Mouse (Mus musculus): ENCODE data around the gene Dhx40. TPM values are rescaled to one million over a fixed set of nuclear protein-coding genes. Genes with fewer than 3 reads are reported as not detected.
"Not testable (repeated sequence)": the region's sequence is repeated elsewhere in the genome, so short reads cannot be mapped to it uniquely, and the experiment has no call there.

Gene Dhx40
- total and polyA plus RNA-seq, 2 experiments from 2014 or later: 18.3 to 28.0 TPM

DNA sequence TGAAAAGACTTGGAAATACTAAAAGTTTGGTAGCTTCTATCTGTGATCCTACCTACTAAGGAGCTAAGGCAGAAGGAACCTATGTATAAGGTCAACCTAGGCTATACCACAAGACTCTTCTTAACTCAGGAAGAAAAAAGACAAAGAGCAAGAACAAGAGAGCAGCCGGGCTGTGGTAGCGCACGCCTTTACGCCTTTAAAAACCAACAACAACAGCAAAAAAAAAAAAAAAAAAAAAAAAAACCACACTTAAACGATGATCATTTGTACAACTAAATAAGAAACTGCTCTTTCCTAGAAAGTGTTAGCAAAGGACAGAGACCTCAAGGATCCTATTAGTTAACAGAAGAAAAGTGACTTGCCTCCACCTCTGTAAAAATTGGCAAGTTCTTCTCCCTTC is 66.0 kb downstream of the Dhx40 start:
- H3K9ac ChIP-seq: no peak overlapping the region
- no peaks in the 10 kb centered on the region for H3K4me1 ChIP-seq (ENCODE audit: insufficient read depth)
- no peaks in the 10 kb centered on the region for H3K9me3 ChIP-seq (ENCODE audit: low read length)
- no peak overlapping the region for H3K27ac ChIP-seq (ENCODE audit: low read depth, low read length)
- ATAC-seq (no peak), DNase-seq (no peak)
- H3K27me3 ChIP-seq (ENCODE audit: insufficient read depth, low read length): no peaks in the 10 kb centered on the region
- 95% methylated on average over 5 of the region's 5 CpGs for WGBS
- TF ChIP-seq CTCF (IDR thresholded peaks at IDR 0.05; ENCODE audit: low read depth): no peak
- no peak overlapping the region for H3K4me2 ChIP-seq (ENCODE audit: low read depth)
- H3K4me3 ChIP-seq (ENCODE audit: low read depth, low read length): no peak overlapping the region
- no peaks in the 10 kb centered on the region for H3K36me3 ChIP-seq (ENCODE audit: insufficient read depth)

DNA sequence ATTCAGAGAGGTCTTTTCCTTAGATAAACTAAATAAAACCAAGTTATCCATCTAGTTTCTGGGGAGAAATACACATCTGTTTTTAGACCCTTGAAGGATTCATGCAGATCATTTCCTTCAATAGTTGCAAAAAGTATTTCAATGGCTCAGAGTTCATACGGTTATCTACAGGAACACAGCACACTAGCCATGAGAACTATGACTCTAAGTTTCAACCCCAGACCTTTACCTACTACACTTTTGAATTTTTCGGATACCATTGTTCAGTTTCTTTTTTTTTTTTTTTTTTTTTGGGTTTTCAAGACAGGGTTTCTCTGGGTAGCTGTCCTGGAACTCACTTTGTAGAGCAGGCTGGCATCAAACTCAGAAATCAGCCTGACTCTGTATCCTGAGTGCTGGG is 68.1 kb downstream of the Dhx40 start:
- DNase-seq (no peak), ATAC-seq (no peak)
- H3K27me3 ChIP-seq (ENCODE audit: insufficient read depth, low read length): no peaks in the 10 kb centered on the region
- H3K9ac ChIP-seq: no peak overlapping the region
- no peak for TF ChIP-seq CTCF (IDR thresholded peaks at IDR 0.05; ENCODE audit: low read depth)
- H3K36me3 ChIP-seq (ENCODE audit: insufficient read depth): no peaks in the 10 kb centered on the region
- 96% methylated on average over 2 of the region's 2 CpGs for WGBS
- no peak overlapping the region for H3K27ac ChIP-seq (ENCODE audit: low read depth, low read length)
- H3K4me1 ChIP-seq (ENCODE audit: insufficient read depth): no peaks in the 10 kb centered on the region
- no peaks in the 10 kb centered on the region for H3K9me3 ChIP-seq (ENCODE audit: low read length)
- no peak overlapping the region for H3K4me3 ChIP-seq (ENCODE audit: low read depth, low read length)
- no peak overlapping the region for H3K4me2 ChIP-seq (ENCODE audit: low read depth)

DNA sequence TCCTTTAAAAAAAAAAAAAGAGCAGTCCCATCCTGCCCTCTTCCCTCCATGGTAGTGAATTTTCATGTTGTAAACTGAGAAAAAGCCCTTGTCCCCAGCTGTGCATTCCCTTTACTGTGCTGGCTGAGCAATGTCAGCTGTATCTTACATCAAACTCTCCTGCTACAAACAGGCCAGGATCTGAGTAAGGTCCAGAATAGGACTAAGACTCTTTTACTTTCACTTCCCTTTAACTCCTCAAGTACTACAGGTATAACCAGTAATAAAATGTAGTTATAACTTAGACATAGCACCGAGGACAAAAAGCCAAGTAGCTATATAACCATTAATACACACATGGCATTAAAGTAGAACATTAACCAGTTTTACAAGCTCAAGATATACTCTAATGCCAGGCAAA is 68.6 kb downstream of the Dhx40 start:
- no peak for ATAC-seq
- H3K9me3 ChIP-seq (ENCODE audit: low read length): no peaks in the 10 kb centered on the region
- no peak overlapping the region for H3K27ac ChIP-seq (ENCODE audit: low read depth, low read length)
- no peak overlapping the region for H3K4me2 ChIP-seq (ENCODE audit: low read depth)
- H3K4me1 ChIP-seq (ENCODE audit: insufficient read depth): no peaks in the 10 kb centered on the region
- H3K4me3 ChIP-seq (ENCODE audit: low read depth, low read length): no peak overlapping the region
- 94% methylated on average over 1 of the region's 1 CpGs for WGBS
- TF ChIP-seq CTCF (IDR thresholded peaks at IDR 0.05; ENCODE audit: low read depth): no peak
- H3K27me3 ChIP-seq (ENCODE audit: insufficient read depth, low read length): no peaks in the 10 kb centered on the region
- DNase-seq: no peak
- H3K9ac ChIP-seq: no peak overlapping the region
- no peaks in the 10 kb centered on the region for H3K36me3 ChIP-seq (ENCODE audit: insufficient read depth)

DNA sequence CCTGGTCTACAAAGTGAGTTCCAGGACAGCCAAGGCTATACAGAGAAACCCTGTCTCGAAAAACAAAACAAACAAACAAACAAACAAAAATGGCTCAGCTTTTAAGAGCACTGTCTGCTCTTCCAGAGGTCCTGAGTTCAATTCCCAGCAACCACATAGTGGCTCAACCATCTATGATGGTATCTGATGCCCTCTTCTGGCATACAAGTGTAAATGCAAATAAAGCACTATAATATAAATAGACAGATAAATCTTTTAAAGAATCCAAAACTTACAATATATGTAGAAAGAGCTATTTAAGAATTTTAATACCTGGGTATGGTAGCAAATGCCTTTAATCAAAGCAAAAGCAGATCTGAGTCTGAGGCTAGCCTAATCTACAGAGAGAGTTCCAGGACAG is 69.2 kb downstream of the Dhx40 start:
- WGBS: 90% methylated on average over 1 of the region's 1 CpGs
- not testable (repeated sequence) for H3K27me3 ChIP-seq (ENCODE audit: insufficient read depth, low read length); H3K4me3 ChIP-seq (ENCODE audit: low read depth, low read length); H3K27ac ChIP-seq (ENCODE audit: low read depth, low read length); H3K9ac ChIP-seq; DNase-seq; H3K9me3 ChIP-seq (ENCODE audit: low read length); ATAC-seq; H3K4me1 ChIP-seq (ENCODE audit: insufficient read depth); H3K36me3 ChIP-seq (ENCODE audit: insufficient read depth); H3K4me2 ChIP-seq (ENCODE audit: low read depth)

DNA sequence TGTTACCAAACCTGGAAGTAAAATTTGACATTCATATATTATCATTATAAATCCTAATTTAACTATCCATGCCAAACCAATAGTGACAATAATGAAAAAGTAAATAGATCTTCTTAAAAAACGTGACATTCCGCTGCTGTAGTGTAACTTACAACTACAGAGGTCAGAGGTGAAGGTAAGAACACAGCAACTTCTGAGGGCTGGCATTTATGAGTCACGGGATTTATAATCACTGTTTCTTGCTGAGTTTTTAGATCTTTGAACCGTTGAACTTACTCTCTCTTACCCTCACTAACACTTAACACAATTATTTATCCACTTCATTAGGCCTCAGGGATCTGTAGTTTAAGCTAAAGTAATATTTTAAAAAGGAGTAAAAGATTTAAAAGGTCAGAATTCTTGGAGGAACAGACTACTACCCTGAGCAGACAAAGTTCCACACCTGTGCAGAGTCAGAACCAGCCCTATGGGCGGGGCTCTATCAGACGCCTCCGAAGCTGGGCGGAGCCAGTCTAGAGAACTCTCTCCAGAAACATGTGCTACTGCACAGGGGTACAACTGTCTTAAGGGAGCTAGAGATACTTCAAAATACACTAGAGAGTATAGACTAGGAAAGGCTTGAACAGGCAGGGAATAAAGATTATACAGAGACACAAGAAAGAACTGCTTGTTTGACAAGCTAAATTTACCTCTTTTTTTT is 70.1 kb downstream of the Dhx40 start:
- H3K36me3 ChIP-seq (ENCODE audit: insufficient read depth): no peaks in the 10 kb centered on the region
- DNase-seq (no peak), ATAC-seq (no peak)
- no peak overlapping the region for H3K27ac ChIP-seq (ENCODE audit: low read depth, low read length)
- H3K9ac ChIP-seq: no peak overlapping the region
- no peak overlapping the region for H3K4me3 ChIP-seq (ENCODE audit: low read depth, low read length)
- no peak overlapping the region for H3K4me2 ChIP-seq (ENCODE audit: low read depth)
- H3K27me3 ChIP-seq (ENCODE audit: insufficient read depth, low read length): no peaks in the 10 kb centered on the region
- H3K9me3 ChIP-seq (ENCODE audit: low read length): no peaks in the 10 kb centered on the region
- no peak for TF ChIP-seq CTCF (IDR thresholded peaks at IDR 0.05; ENCODE audit: low read depth)
- no peaks in the 10 kb centered on the region for H3K4me1 ChIP-seq (ENCODE audit: insufficient read depth)
- WGBS: 89% methylated on average over 8 of the region's 8 CpGs

DNA sequence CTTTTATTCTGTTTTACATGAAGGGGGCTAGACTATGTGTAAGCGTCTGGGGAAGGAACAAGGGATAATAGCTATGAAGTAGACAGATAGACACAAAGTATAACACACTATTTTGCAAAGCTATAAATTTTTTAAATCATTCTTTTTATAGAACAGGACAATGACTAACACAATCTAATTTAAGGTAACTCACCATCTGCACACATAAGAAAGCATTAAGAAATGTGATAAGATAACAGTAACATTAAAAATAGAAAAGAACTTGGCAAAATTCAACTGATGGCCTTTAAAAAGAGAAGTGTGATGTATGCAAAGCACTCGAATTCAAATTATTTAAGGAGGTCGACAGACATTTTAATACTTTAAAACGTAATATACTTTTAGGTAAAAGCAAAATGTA is 72.6 kb downstream of the Dhx40 start:
- Histone ChIP-seq H3K9me3 (ENCODE audit: low read length) (no peaks in the 10 kb centered on the region), H3K36me3 (ENCODE audit: insufficient read depth) (peaks cover 11% of the 10 kb centered on the region), H3K4me2 (ENCODE audit: low read depth) (no peak overlapping the region), H3K27ac (ENCODE audit: low read depth, low read length) (no peak overlapping the region), H3K9ac (no peak overlapping the region), H3K4me3 (ENCODE audit: low read depth, low read length) (no peak overlapping the region), H3K4me1 (ENCODE audit: insufficient read depth) (no peaks in the 10 kb centered on the region), H3K27me3 (ENCODE audit: insufficient read depth, low read length) (no peaks in the 10 kb centered on the region)
- WGBS: 88% methylated on average over 4 of the region's 4 CpGs
- ATAC-seq (no peak), DNase-seq (no peak)
- TF ChIP-seq CTCF (IDR thresholded peaks at IDR 0.05; ENCODE audit: low read depth): no peak

DNA sequence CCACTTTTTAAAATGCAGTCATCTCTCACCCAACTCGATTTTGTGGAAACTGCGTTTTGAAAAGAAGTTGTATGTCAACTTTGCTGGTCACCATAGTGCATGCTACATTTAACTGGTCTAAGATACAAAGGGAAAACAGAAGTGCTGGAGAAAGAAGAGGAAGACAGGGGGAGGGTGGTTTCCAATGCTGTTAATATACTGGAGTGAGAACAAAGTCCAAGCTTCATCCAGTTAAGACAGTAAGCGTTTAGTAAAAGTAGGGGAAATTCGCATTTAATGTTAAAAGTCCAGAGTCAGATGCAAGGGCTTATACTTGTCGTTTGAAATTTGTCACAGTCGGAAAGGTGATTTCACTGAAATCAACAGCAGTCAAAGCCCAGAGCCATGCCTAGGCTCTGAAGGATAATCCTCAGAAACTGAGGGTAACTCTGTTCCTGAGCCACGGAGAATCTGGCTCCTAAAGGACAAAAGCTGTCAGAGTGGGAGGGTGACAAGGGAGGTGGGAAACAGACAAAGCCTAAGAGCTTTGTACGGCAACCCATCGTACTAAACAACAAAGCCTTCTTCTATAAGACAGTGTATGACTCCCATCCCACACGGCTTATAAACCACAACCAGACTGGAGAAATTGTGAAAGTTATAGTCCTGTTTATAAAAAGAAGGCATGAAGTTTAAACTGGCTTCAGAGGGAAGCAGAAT is 73.2 kb downstream of the Dhx40 start:
- Histone ChIP-seq H3K4me3 (ENCODE audit: low read depth, low read length) (no peak overlapping the region), H3K9me3 (ENCODE audit: low read length) (no peaks in the 10 kb centered on the region), H3K4me1 (ENCODE audit: insufficient read depth) (no peaks in the 10 kb centered on the region), H3K36me3 (ENCODE audit: insufficient read depth) (peaks cover 14% of the 10 kb centered on the region), H3K27ac (ENCODE audit: low read depth, low read length) (no peak overlapping the region), H3K4me2 (ENCODE audit: low read depth) (no peak overlapping the region), H3K27me3 (ENCODE audit: insufficient read depth, low read length) (no peaks in the 10 kb centered on the region), H3K9ac (no peak overlapping the region)
- WGBS: 70% methylated on average over 10 of the region's 10 CpGs
- TF ChIP-seq CTCF (IDR thresholded peaks at IDR 0.05; ENCODE audit: low read depth): no peak
- DNase-seq (no peak), ATAC-seq (no peak)

All from forebrain, postnatal 0 days (tissue).